Mouse (Mus musculus) lung, postnatal 0 days (tissue): ENCODE results near the gene Pip5kl1.

Experiments used
- CTCF ChIP-seq: IDR thresholded peaks from 2 replicates; pipeline ENCODE4 v1.5.1; 2016; ENCODE audit warnings: antibody characterized with exemption, mild to moderate bottlenecking
- EP300 ChIP-seq: IDR thresholded peaks from 2 replicates; pipeline ENCODE4 v1.6.1; 2016; ENCODE audit warnings: antibody characterized with exemption, mild to moderate bottlenecking, control low read depth

GRCm38 (mm10) chr2:32591249-32591648 is 16.7 kb downstream of the Pip5kl1 start:
- TF ChIP-seq CTCF (no peak), EP300 (no peak)
